Mouse (Mus musculus): Measurements from ENCODE around the gene Tmco4. TPM values are rescaled to one million over a fixed set of nuclear protein-coding genes. Genes with fewer than 3 reads are reported as not detected.

The Tmco4 gene
- polyA plus RNA-seq (2012; rRNA removed): 40.4 and 48.0 TPM in 2 replicates

GRCm38 (mm10) chr4:138972827-138973718 is at the start of gene Tmco4:
Gene Tmco4 (plus strand): TSS chr4:138972888.

GRCm38 (mm10) chr4:138966866-138967265 is 5.8 kb upstream of the Tmco4 start, which contains the start of gene Rnf186:
Gene Rnf186 (plus strand): TSS chr4:138967112.

GRCm38 (mm10) chr4:139075041-139075711 is 102.5 kb downstream of the Tmco4 start, which contains the start of gene Htr6:
Gene Htr6 (minus strand): TSS chr4:139075570.

GRCm38 (mm10) chr4:139092356-139093195 is 119.9 kb downstream of the Tmco4 start, which contains the start of gene Nbl1:
Gene Nbl1 (minus strand): TSS chr4:139092993.

Other genes starting within 250 kb of the Tmco4 start
- 2.1 and 2.4 TPM in 2 replicates for gene Pla2g2c, start 248.1 kb upstream of the Tmco4 start, polyA plus RNA-seq (2012; rRNA removed)
- 8.6 and 11.5 TPM in 2 replicates for gene Ubxn10, start 235.7 kb upstream of the Tmco4 start, polyA plus RNA-seq (2012; rRNA removed)
- 52.8 and 56.5 TPM in 2 replicates for gene Pla2g2f, start 215.3 kb upstream of the Tmco4 start, polyA plus RNA-seq (2012; rRNA removed)
- gene Pla2g2d, start 197.2 kb upstream of the Tmco4 start, polyA plus RNA-seq (2012; rRNA removed): 1.4 and 1.6 TPM in 2 replicates
- gene Pla2g5, start 109.4 kb upstream of the Tmco4 start, polyA plus RNA-seq (2012; rRNA removed): 34.1 and 44.1 TPM in 2 replicates
- gene Gm13030, start 98.9 kb upstream of the Tmco4 start, polyA plus RNA-seq (2012; rRNA removed): not detected in 2 replicates
- 0.49 and 1.3 TPM in 2 replicates for gene Pla2g2e, start 94.9 kb upstream of the Tmco4 start, polyA plus RNA-seq (2012; rRNA removed)
- gene Otud3, start 58.9 kb upstream of the Tmco4 start, polyA plus RNA-seq (2012; rRNA removed): 11.8 and 12.4 TPM in 2 replicates
- gene Rnf186, start 5.8 kb upstream of the Tmco4 start, polyA plus RNA-seq (2012; rRNA removed): 677 and 736 TPM in 2 replicates
- 0.19 and 0.29 TPM in 2 replicates for gene Htr6, start 102.7 kb downstream of the Tmco4 start, polyA plus RNA-seq (2012; rRNA removed)
- 210 and 301 TPM in 2 replicates for gene Nbl1, start 120.1 kb downstream of the Tmco4 start, polyA plus RNA-seq (2012; rRNA removed)
- gene Minos1, start 158.2 kb downstream of the Tmco4 start, polyA plus RNA-seq (2012; rRNA removed): 32.4 and 37.6 TPM in 2 replicates
- gene Capzb, start 220.0 kb downstream of the Tmco4 start, polyA plus RNA-seq (2012; rRNA removed): 319 and 374 TPM in 2 replicates

All from colon, adult 2 months (tissue).